In the genomic region with DNA sequence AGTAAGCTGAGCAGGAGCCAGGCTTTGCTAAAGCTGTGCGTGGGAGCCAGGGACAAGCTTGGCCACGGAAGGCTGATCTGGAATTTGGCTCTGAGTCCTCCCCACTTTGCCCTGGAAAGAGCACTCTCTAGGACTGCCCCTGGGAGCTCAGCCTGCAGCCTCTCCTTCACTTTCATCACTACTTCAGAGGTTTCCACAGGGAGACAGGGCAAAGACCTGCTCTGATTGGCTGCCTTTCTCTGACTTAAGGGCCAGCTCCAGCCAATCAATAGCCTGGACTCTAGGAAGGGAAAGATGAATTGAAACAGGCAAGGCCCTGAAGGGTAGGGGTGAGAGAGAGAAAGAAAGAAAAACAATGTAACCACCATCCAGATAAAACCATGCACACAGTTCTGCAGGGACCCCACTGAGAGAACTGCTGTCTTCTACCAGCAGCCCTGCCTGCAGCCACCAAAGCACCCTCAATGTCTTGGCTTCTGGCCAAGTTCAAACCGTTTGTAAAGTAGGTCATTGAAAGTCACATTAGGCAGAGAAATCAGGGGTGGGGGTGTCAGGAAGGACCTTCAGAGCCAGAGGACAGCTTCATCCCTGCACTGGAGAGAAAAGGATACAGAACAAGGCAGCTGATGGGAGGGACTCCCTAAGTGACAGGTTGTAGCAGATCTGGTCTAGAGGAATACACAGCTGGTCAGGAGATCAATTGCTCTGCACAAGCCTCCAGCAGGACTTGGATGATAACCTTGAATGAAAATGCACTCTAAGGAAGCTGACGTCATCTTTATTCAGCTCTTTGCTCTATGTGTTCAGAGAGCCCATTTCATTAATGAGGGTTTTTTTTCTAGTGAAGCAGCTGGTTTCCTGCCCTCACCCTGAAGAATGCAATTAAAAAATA, we compare ENCODE assay signal across 7 mouse cellular contexts. TPM values are rescaled to one million over a fixed set of nuclear protein-coding genes. Genes with fewer than 3 reads are reported as not detected.
DNase-seq lines count a peak whose midpoint lies in the region; ATAC-seq and TF ChIP-seq lines count a peak whose summit lies in the region.

No protein-coding gene starts in this region.

- 17% methylated on average over 4 of the region's 4 CpGs for WGBS in cerebellum, adult 2 months
- 3% methylated on average over 4 of the region's 4 CpGs for WGBS in forebrain, embryonic 16.5 days
- 6% methylated on average over 4 of the region's 4 CpGs for WGBS in midbrain, embryonic 14.5 days

- no peaks in the 10 kb centered on the region for H3K36me3 ChIP-seq in forebrain, embryonic 16.5 days (ENCODE audit: control insufficient read depth, insufficient read depth)
- no peaks in the 10 kb centered on the region for H3K36me3 ChIP-seq in midbrain, embryonic 14.5 days (ENCODE audit: control insufficient read depth, insufficient read depth, low read length)

- no peak for TF ChIP-seq POLR2A in cerebellum, adult 2 months (IDR thresholded peaks at IDR 0.05; ENCODE audit: borderline replicate concordance, insufficient read depth, low read length)

- H3K9ac ChIP-seq in forebrain, embryonic 16.5 days (replicated peaks; ENCODE audit: low read depth, low read length), result peak overlapping the region; percentile 14; the same call in 1 of the 2 replicates
- H3K9ac ChIP-seq in midbrain, embryonic 14.5 days (replicated peaks; ENCODE audit: low read length), result no peak overlapping the region

- no peaks in the 10 kb centered on the region for H3K9me3 ChIP-seq in forebrain, embryonic 16.5 days (ENCODE audit: control insufficient read depth, low read length)
- no peaks in the 10 kb centered on the region for H3K9me3 ChIP-seq in midbrain, embryonic 14.5 days (ENCODE audit: control insufficient read depth, low read length)

- DNase-seq in ZHBTc4 (ENCODE audit: low read depth, low spot score), result peak; percentile 71
- DNase-seq in cerebellum, adult 2 months, result peak; percentile 47 to 73
- peak; percentile 36 for DNase-seq in heart, postnatal 25 days (ENCODE audit: low spot score)
- DNase-seq in kidney, postnatal 4 days, result peak; percentile 61 to 75
- peak; percentile 78 for DNase-seq in midbrain, embryonic 14.5 days
- DNase-seq in spleen, adult 12 weeks (ENCODE audit: low spot score), result no peak

- no peak for TF ChIP-seq CTCF in cerebellum, adult 2 months (IDR thresholded peaks at IDR 0.05; ENCODE audit: borderline replicate concordance, insufficient read depth, low read depth, low read length)

- intact Hi-C loops in heart, postnatal 25 days (cut with DNase I), result no loop called here

- H3K27me3 ChIP-seq in cerebellum, adult 2 months (ENCODE audit: control insufficient read depth, insufficient read depth, low read length), result no peaks in the 10 kb centered on the region
- no peaks in the 10 kb centered on the region for H3K27me3 ChIP-seq in forebrain, embryonic 16.5 days (replicated peaks; ENCODE audit: control insufficient read depth, insufficient read depth, low read length)
- H3K27me3 ChIP-seq in midbrain, embryonic 14.5 days (ENCODE audit: control insufficient read depth, insufficient read depth, low read length), result no peaks in the 10 kb centered on the region

- peaks cover 13% of the 10 kb centered on the region; the same call in 1 of the 2 replicates for H3K4me1 ChIP-seq in cerebellum, adult 2 months (ENCODE audit: control insufficient read depth, insufficient read depth, low read length)
- H3K4me1 ChIP-seq in forebrain, embryonic 16.5 days (replicated peaks; ENCODE audit: control insufficient read depth, insufficient read depth, low read length), result peaks cover 32% of the 10 kb centered on the region
- peaks cover 24% of the 10 kb centered on the region for H3K4me1 ChIP-seq in midbrain, embryonic 14.5 days (ENCODE audit: control insufficient read depth, insufficient read depth, low read length)

- no peak overlapping the region for H3K27ac ChIP-seq in cerebellum, adult 2 months (ENCODE audit: insufficient read depth, low read length)
- peak overlapping the region; percentile 69 for H3K27ac ChIP-seq in forebrain, embryonic 16.5 days (ENCODE audit: low read length)
- H3K27ac ChIP-seq in midbrain, embryonic 14.5 days (replicated peaks; ENCODE audit: low read depth, low read length), result peak overlapping the region; percentile 58

- peak; percentile 77 for ATAC-seq in forebrain, embryonic 16.5 days
- ATAC-seq in midbrain, embryonic 14.5 days (ENCODE audit: low FRiP score, low TSS enrichment), result peak; percentile 82; the same call in 1 of the 2 replicates

- peak overlapping the region; percentile 30 for H3K4me3 ChIP-seq in cerebellum, adult 2 months (replicated peaks; ENCODE audit: insufficient read depth, low read depth, low read length)
- no peak overlapping the region for H3K4me3 ChIP-seq in forebrain, embryonic 16.5 days (replicated peaks; ENCODE audit: low read length)
- H3K4me3 ChIP-seq in midbrain, embryonic 14.5 days (replicated peaks; ENCODE audit: low read depth, low read length), result no peak overlapping the region

- H3K4me2 ChIP-seq in forebrain, embryonic 16.5 days (ENCODE audit: low read length), result peak overlapping the region; percentile 19
- H3K4me2 ChIP-seq in midbrain, embryonic 14.5 days (ENCODE audit: low read length), result peak overlapping the region; percentile 34

RNA-seq across cellular contexts. Expression of gene Atxn1, which starts 41.6 kb away (rescaled TPM):
- 16.9 TPM in 2 replicates for polyA plus RNA-seq in cerebellum, adult 2 months (2012; rRNA removed)
- 12.1 and 15.3 TPM in 2 replicates for polyA plus RNA-seq in forebrain, embryonic 16.5 days (2015; fragmentation: Nextera tagmentation; extraction: Ambion mirVana)
- 10 to 100 TPM; 35.1 to 36.0 TPM for total RNA-seq in heart, postnatal 25 days (2021)
- 7.3 and 8.7 TPM in 2 replicates for polyA plus RNA-seq in midbrain, embryonic 14.5 days (2014; fragmentation: Nextera tagmentation; extraction: Ambion mirVana)
